12 mouse cellular contexts compared by ENCODE assay signal in the genomic region with DNA sequence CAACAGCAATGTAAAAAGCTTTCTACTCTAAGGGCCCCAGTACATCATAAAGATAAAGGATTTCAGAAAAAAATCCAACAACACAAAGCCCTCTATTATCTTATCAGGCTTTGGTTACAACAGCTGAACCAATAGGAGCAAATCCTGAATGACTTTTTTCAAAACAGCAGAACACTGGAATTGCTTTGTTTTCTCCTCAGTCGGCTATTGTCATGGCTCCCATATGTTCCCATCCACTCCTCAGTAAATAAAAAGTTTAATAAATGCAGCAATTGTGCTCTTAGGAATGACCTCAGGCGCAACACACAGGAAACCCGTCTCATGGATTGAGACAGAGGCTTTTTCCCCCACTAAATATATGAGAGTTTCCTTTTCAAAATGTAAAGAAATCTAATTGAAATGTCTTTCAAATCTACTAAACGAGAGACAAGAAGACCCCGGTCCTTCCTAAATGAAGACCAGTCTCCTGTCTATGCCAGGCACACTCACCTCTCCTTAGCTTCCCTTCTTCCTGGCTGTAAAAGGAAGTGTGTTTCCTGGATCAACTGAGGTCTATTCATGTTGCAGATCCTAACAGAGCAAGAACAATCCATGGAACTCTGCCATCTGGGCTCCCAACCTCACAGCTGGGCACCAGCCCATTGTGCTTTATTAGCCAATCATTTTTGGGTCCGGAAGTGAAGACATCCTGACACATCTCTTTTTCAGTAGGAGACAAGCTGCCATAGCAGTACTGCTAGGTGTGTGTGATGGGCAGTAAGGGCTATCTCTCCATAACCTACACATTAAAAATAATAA.
A peak's percentile ranks its signal among the peaks of the same experiment; 100 is the strongest.
DNase-seq lines count a peak whose midpoint lies in the region; ATAC-seq and TF ChIP-seq lines count a peak whose summit lies in the region.
"Had no signal": no experiment of that assay in that cellular context is flagged by ENCODE, and none has a peak within 500 bp of the region (broad histone marks: within the 10 kb centered on the region; RNA-seq: fewer than 3 reads in every experiment).

No protein-coding gene starts in this region.

- 0 out of 2 replicates have a peak overlapping the region, but pooled peaks have one; percentile 3 for H3K4me2 ChIP-seq in midbrain, embryonic 12.5 days (replicated peaks)
- no peak overlapping the region for H3K4me2 ChIP-seq in midbrain, embryonic 15.5 days
- no peak overlapping the region for H3K4me2 ChIP-seq in hindbrain, postnatal 0 days (ENCODE audit: low read depth, low read length)
- H3K4me2 ChIP-seq: forebrain, embryonic 15.5 days; limb, embryonic 13.5 days had no signal

- DNase-seq in heart, adult 9 months (ENCODE audit: low spot score in 2 of 2) = peak; percentile 9 to 33
- no peak for DNase-seq in heart, embryonic 10.5 days (ENCODE audit: low spot score)
- DNase-seq in hindbrain, postnatal 0 days (ENCODE audit: low spot score) = peak; percentile 41
- DNase-seq in telencephalon, adult 2 months (ENCODE audit: low read depth, low spot score) = peak; percentile 33
- no peak for DNase-seq in adrenal gland, postnatal 14 days
- no peak for DNase-seq in cerebellum, adult 8-10 months
- DNase-seq: cerebellum, adult 9-10 months; kidney, adult 11 months had no signal

- H3K27ac ChIP-seq in heart, embryonic 10.5 days = no peak overlapping the region
- H3K27ac ChIP-seq in midbrain, embryonic 12.5 days (replicated peaks) = peak overlapping the region; percentile 58; the same call in 1 of the 2 replicates
- H3K27ac ChIP-seq in midbrain, embryonic 15.5 days = no peak overlapping the region
- peak overlapping the region; percentile 26; the same call in 1 of the 2 replicates for H3K27ac ChIP-seq in hindbrain, postnatal 0 days
- H3K27ac ChIP-seq: forebrain, embryonic 15.5 days had no signal

- TF ChIP-seq CTCF in hindbrain, postnatal 0 days (IDR thresholded peaks at IDR 0.05; ENCODE audit: low read depth) = no peak

- H3K9me3 ChIP-seq in heart, embryonic 10.5 days = no peaks in the 10 kb centered on the region
- H3K9me3 ChIP-seq in midbrain, embryonic 12.5 days = no peaks in the 10 kb centered on the region
- H3K9me3 ChIP-seq in midbrain, embryonic 15.5 days = no peaks in the 10 kb centered on the region
- no peaks in the 10 kb centered on the region for H3K9me3 ChIP-seq in hindbrain, postnatal 0 days (ENCODE audit: low read length)
- H3K9me3 ChIP-seq: forebrain, embryonic 15.5 days; limb, embryonic 13.5 days had no signal

- H3K4me3 ChIP-seq in heart, embryonic 10.5 days = no peak overlapping the region
- H3K4me3 ChIP-seq in midbrain, embryonic 12.5 days = no peak overlapping the region
- H3K4me3 ChIP-seq in midbrain, embryonic 15.5 days = no peak overlapping the region
- H3K4me3 ChIP-seq in hindbrain, postnatal 0 days (ENCODE audit: low read length) = no peak overlapping the region
- H3K4me3 ChIP-seq: forebrain, embryonic 15.5 days; limb, embryonic 13.5 days had no signal

- no peak overlapping the region for H3K9ac ChIP-seq in midbrain, embryonic 12.5 days (replicated peaks)
- H3K9ac ChIP-seq in midbrain, embryonic 15.5 days = no peak overlapping the region
- no peak overlapping the region for H3K9ac ChIP-seq in hindbrain, postnatal 0 days (replicated peaks; ENCODE audit: low read length)
- H3K9ac ChIP-seq: forebrain, embryonic 15.5 days; limb, embryonic 13.5 days had no signal

- 60% methylated on average over 6 of the region's 6 CpGs for WGBS in heart, embryonic 10.5 days
- WGBS in midbrain, embryonic 12.5 days = 40% methylated on average over 6 of the region's 6 CpGs
- 43% methylated on average over 6 of the region's 6 CpGs for WGBS in midbrain, embryonic 15.5 days
- 42% methylated on average over 6 of the region's 6 CpGs for WGBS in hindbrain, postnatal 0 days

- no peaks in the 10 kb centered on the region for H3K36me3 ChIP-seq in heart, embryonic 10.5 days
- no peaks in the 10 kb centered on the region for H3K36me3 ChIP-seq in midbrain, embryonic 12.5 days
- H3K36me3 ChIP-seq in midbrain, embryonic 15.5 days (replicated peaks) = no peaks in the 10 kb centered on the region
- H3K36me3 ChIP-seq in hindbrain, postnatal 0 days (ENCODE audit: insufficient read depth, low read length) = no peaks in the 10 kb centered on the region
- H3K36me3 ChIP-seq: forebrain, embryonic 15.5 days; limb, embryonic 13.5 days had no signal

- H3K4me1 ChIP-seq in heart, embryonic 10.5 days = peaks cover 25% of the 10 kb centered on the region
- H3K4me1 ChIP-seq in midbrain, embryonic 12.5 days = peaks cover 39% of the 10 kb centered on the region
- peaks cover 13% of the 10 kb centered on the region for H3K4me1 ChIP-seq in midbrain, embryonic 15.5 days
- peaks cover 4% of the 10 kb centered on the region; the same call in 1 of the 2 replicates for H3K4me1 ChIP-seq in hindbrain, postnatal 0 days (ENCODE audit: insufficient read depth, low read length)

- no peak for ATAC-seq in midbrain, embryonic 12.5 days (ENCODE audit: low FRiP score, low read depth)
- ATAC-seq in midbrain, embryonic 15.5 days (replicated peaks) = no peak
- ATAC-seq in hindbrain, postnatal 0 days = no peak
- ATAC-seq: forebrain, embryonic 15.5 days had no signal

- no peaks in the 10 kb centered on the region for H3K27me3 ChIP-seq in heart, embryonic 10.5 days (ENCODE audit: insufficient read depth, poor library complexity, severe bottlenecking)
- no peaks in the 10 kb centered on the region for H3K27me3 ChIP-seq in midbrain, embryonic 12.5 days
- H3K27me3 ChIP-seq in midbrain, embryonic 15.5 days (replicated peaks) = no peaks in the 10 kb centered on the region
- no peaks in the 10 kb centered on the region for H3K27me3 ChIP-seq in hindbrain, postnatal 0 days (ENCODE audit: insufficient read depth, low read length)
- H3K27me3 ChIP-seq: forebrain, embryonic 15.5 days had no signal

Comparison
In these comparisons a context has a peak if more than half of its experiments do, and no peak if none do; other contexts are left out.
1. DNase-seq: peak in heart, adult 9 months (2 of 2), hindbrain, postnatal 0 days (single experiment) and telencephalon, adult 2 months (single experiment); none in heart, embryonic 10.5 days (single experiment), adrenal gland, postnatal 14 days (single experiment) and cerebellum, adult 8-10 months (single experiment).
2. H3K27ac ChIP-seq: peak in midbrain, embryonic 12.5 days (single experiment) and hindbrain, postnatal 0 days (single experiment); none in heart, embryonic 10.5 days (single experiment) and midbrain, embryonic 15.5 days (single experiment).